Mouse (Mus musculus): Measurements from ENCODE around the gene Ugt1a8. TPM values are rescaled to one million over a fixed set of nuclear protein-coding genes. Genes with fewer than 3 reads are reported as not detected.

Ugt1a8 gene
- total RNA-seq, 2 experiments from 2014 or later: not detected

GRCm38 (mm10) chr1:88260114-88260513 is 172.5 kb downstream of the Ugt1a8 start:
- peak; percentile 68 for DNase-seq

- no peak for DNase-seq
These were observed 173.2 kb downstream of the Ugt1a8 start for GRCm38 (mm10) chr1:88260604-88261377.

GRCm38 (mm10) chr1:88261706-88262105 is 174.1 kb downstream of the Ugt1a8 start:
- no peak for DNase-seq

- peak; percentile 72 for DNase-seq
These were observed 174.6 kb downstream of the Ugt1a8 start for GRCm38 (mm10) chr1:88262255-88262654.

GRCm38 (mm10) chr1:88262961-88263360 is 175.3 kb downstream of the Ugt1a8 start:
- no peak for DNase-seq

GRCm38 (mm10) chr1:88263778-88264177 is 176.2 kb downstream of the Ugt1a8 start:
- no peak for DNase-seq

GRCm38 (mm10) chr1:88264237-88264868 is 176.7 kb downstream of the Ugt1a8 start:
- no peak for DNase-seq

- DNase-seq: peak; percentile 69
These were observed 177.2 kb downstream of the Ugt1a8 start for GRCm38 (mm10) chr1:88264869-88265240.

GRCm38 (mm10) chr1:88266123-88266522 is 178.5 kb downstream of the Ugt1a8 start:
- peak; percentile 15 for DNase-seq

- DNase-seq: no peak
These were observed 179.9 kb downstream of the Ugt1a8 start for GRCm38 (mm10) chr1:88267489-88267888.

- DNase-seq: peak; percentile 15
These were observed 180.5 kb downstream of the Ugt1a8 start for GRCm38 (mm10) chr1:88268070-88268469.

Other genes with a start within 250 kb of the Ugt1a8 start
- gene Dgkd, start 234.5 kb upstream of the Ugt1a8 start, total RNA-seq (2021): 10 to 100 TPM; 37.5 to 44.6 TPM
- gene Usp40, start 79.3 kb upstream of the Ugt1a8 start, total RNA-seq (2021): 10 to 100 TPM; 13.0 to 20.0 TPM
- not detected for gene Ugt1a10, start 32.4 kb upstream of the Ugt1a8 start, total RNA-seq (2021)
- gene Ugt1a9, start 17.0 kb upstream of the Ugt1a8 start, total RNA-seq (2021): not detected
- gene Ugt1a7c, start 7.2 kb downstream of the Ugt1a8 start, total RNA-seq (2021): 1 to 10 TPM; 1.1 to 1.6 TPM
- under 1 TPM; 0.81 to 0.87 TPM for gene Ugt1a6b, start 15.4 kb downstream of the Ugt1a8 start, total RNA-seq (2021)
- 1 to 10 TPM in 1 of 2 experiments, under 1 TPM in 1; 0.90 to 1.4 TPM for gene Ugt1a6a, start 47.0 kb downstream of the Ugt1a8 start, total RNA-seq (2021)
- under 1 TPM in 1 of 2 experiments, not detected in 1; 0.18 TPM for gene Ugt1a5, start 78.2 kb downstream of the Ugt1a8 start, total RNA-seq (2021)
- gene Ugt1a2, start 112.8 kb downstream of the Ugt1a8 start, total RNA-seq (2021): under 1 TPM in 1 of 2 experiments, not detected in 1; 0.18 TPM
- gene Dnajb3, start 118.0 kb downstream of the Ugt1a8 start, total RNA-seq (2021): 1 to 10 TPM in 1 of 2 experiments, under 1 TPM in 1; 0.75 to 1.1 TPM
- not detected for gene Ugt1a1, start 124.1 kb downstream of the Ugt1a8 start, total RNA-seq (2021)
- gene Mroh2a, start 139.2 kb downstream of the Ugt1a8 start, total RNA-seq (2021): under 1 TPM in 1 of 2 experiments, not detected in 1; 0.34 TPM
- gene Hjurp, start 189.8 kb downstream of the Ugt1a8 start, total RNA-seq (2021): 10 to 100 TPM; 29.0 to 47.9 TPM
- not detected for gene Trpm8, start 189.8 kb downstream of the Ugt1a8 start, total RNA-seq (2021)